Mouse (Mus musculus): ENCODE data around the gene Rnd1. TPM values are rescaled to one million over a fixed set of nuclear protein-coding genes. Genes with fewer than 3 reads are reported as not detected.

Rnd1 gene
- polyA plus RNA-seq, 1 experiment from 2014 or later, result 16.7 TPM

DNA sequence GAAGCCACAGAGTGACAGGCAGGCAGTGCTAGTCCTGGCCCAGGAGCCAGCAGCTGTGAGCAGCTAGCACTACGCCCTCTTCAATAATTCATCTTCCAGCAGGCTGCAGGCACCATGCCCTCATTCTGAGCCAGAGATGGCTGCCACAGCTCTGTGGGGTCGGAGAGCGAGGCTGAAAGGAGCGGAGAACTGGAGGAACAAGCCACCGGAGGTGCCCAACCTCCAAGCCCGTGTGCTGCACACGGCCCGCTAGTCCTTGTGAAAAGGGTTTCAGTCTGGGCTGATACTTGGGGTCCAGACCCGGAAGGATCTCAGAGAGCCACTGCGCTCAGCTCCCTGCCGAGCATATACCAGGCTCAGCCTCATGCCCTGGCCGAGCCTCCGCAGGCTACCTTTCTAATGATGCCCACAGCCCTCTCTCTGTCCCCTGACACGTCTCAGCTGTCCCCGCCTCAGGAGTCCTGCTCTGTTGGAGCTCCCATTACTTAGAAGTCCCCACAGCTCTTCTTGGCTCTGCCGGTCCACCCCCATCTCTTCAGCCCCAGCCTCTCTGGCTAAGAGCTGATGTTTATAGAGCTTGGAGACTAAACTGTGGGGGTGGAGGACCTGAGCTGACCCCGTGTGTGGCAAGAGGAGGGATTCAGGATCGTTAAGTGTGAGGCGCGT lies 48.5 kb downstream of the Rnd1 start:
- WGBS, result 5% methylated on average over 20 of the region's 20 CpGs
- Histone ChIP-seq H3K36me3 (ENCODE audit: control insufficient read depth, insufficient read depth, low read length) (no peaks in the 10 kb centered on the region), H3K27me3 (replicated peaks; ENCODE audit: control insufficient read depth, insufficient read depth, low read length) (peaks cover 4% of the 10 kb centered on the region), H3K9me3 (ENCODE audit: control insufficient read depth, low read length) (no peaks in the 10 kb centered on the region), H3K4me2 (ENCODE audit: low read length) (peak overlapping the region; percentile 53), H3K4me1 (ENCODE audit: control insufficient read depth, insufficient read depth, low read depth, low read length) (peaks cover 38% of the 10 kb centered on the region), H3K27ac (ENCODE audit: low read depth, low read length) (peak overlapping the region; percentile 51), H3K9ac (ENCODE audit: low read depth, low read length) (peak overlapping the region; percentile 61), H3K4me3 (ENCODE audit: low read length) (no peak overlapping the region)
- ATAC-seq, result peak; percentile 26; the same call in 1 of the 2 replicates

DNA sequence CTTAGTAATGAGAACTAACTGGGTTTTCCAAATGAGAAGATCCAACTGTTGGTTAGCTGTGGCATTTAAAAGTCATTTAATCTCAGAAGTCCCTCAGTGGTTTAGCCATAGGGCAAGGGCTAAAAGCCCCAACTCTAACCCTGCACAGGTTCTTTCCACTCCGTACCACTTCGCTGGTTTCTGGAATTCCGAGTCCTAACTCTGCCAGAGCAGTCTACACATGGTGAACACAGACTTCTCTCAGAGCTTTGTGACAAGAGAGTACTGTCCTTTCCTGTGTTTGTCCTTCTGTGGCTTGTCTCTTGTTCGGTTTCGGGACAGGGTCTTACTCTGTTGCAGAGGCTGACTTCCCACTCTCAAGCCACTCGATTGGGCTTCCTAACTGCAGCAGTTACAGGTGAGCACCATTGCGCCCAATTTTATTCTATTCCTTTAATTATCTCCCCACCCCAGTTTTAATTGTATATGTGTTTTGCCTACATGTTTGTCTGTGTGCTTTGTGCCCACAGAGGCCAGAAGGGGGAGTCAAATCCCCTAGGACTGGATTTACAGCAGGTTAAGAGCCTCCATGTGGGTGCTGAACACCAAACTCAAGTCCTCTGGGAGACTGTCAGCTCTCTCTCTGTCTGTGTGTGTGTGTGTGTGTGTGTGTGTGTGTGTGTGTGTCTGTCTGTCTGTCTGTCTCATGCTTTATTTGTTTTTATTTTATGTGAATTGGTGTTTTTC lies 50.6 kb downstream of the Rnd1 start:
- H3K27ac ChIP-seq (ENCODE audit: low read depth, low read length), result no peak overlapping the region

DNA sequence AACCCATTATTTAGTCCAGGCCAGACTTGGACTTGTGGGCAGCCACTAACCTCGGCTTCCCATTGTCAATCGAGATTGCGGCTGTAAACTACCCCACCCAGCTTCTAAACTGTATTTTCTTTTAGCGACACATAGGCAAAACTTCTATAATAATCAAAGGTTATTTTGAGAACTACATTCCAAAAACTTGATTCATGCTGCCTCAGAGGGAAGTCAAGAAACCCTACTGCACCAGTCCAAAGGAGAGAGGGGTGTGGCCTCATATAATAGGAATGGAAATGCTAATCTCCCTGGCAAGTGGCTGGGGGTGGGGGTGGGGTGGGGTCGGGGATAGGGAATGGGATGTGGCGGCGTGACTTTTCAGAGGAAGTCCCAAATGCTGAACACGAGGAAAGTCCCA lies 51.2 kb downstream of the Rnd1 start:
- no peak overlapping the region for H3K27ac ChIP-seq (ENCODE audit: low read depth, low read length)
- H3K4me1 ChIP-seq (ENCODE audit: control insufficient read depth, insufficient read depth, low read depth, low read length), result peaks cover 18% of the 10 kb centered on the region
- ATAC-seq, result no peak
- no peak overlapping the region for H3K9ac ChIP-seq (ENCODE audit: low read depth, low read length)
- peaks cover 4% of the 10 kb centered on the region for H3K27me3 ChIP-seq (replicated peaks; ENCODE audit: control insufficient read depth, insufficient read depth, low read length)
- H3K4me2 ChIP-seq (ENCODE audit: low read length), result no peak overlapping the region
- no peak overlapping the region for H3K4me3 ChIP-seq (ENCODE audit: low read length)
- no peaks in the 10 kb centered on the region for H3K9me3 ChIP-seq (ENCODE audit: control insufficient read depth, low read length)
- 21% methylated on average over 8 of the region's 8 CpGs for WGBS
- no peaks in the 10 kb centered on the region for H3K36me3 ChIP-seq (ENCODE audit: control insufficient read depth, insufficient read depth, low read length)

More for the DNA sequence above, 50.6 kb downstream of the Rnd1 start:
- Histone ChIP-seq H3K4me1 (ENCODE audit: control insufficient read depth, insufficient read depth, low read depth, low read length) (peaks cover 24% of the 10 kb centered on the region), H3K9me3 (ENCODE audit: control insufficient read depth, low read length) (no peaks in the 10 kb centered on the region), H3K4me2 (ENCODE audit: low read length) (no peak overlapping the region), H3K36me3 (ENCODE audit: control insufficient read depth, insufficient read depth, low read length) (no peaks in the 10 kb centered on the region), H3K4me3 (ENCODE audit: low read length) (no peak overlapping the region), H3K9ac (ENCODE audit: low read depth, low read length) (no peak overlapping the region), H3K27me3 (replicated peaks; ENCODE audit: control insufficient read depth, insufficient read depth, low read length) (peaks cover 4% of the 10 kb centered on the region)
- no peak for ATAC-seq
- 81% methylated on average over 7 of the region's 7 CpGs for WGBS

DNA sequence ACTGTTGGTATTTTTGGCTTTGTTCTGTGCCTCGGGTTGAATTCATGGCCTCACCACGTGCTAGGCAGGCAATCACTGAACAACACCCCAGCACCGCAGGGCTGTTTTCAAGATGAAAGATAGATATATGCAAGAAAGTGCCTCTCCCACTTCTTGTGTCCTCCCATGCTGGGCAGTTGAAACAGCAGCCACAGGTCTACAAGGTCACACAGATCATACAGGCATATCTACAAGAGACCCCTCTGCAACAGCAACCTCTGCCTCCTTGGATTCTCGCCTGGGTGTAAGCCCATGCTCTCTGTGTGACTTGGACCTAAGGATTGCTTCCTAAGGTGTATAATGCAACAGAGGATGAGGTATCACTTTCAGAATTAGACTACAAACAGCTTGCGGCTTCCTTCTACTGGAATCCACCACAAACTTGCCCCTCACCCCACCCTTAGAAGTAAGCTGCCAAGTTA lies 53.9 kb downstream of the Rnd1 start:
- H3K4me1 ChIP-seq (ENCODE audit: control insufficient read depth, insufficient read depth, low read depth, low read length), result peaks cover 6% of the 10 kb centered on the region
- H3K27ac ChIP-seq (ENCODE audit: low read depth, low read length), result no peak overlapping the region
- no peak overlapping the region for H3K4me3 ChIP-seq (ENCODE audit: low read length)
- no peaks in the 10 kb centered on the region for H3K27me3 ChIP-seq (replicated peaks; ENCODE audit: control insufficient read depth, insufficient read depth, low read length)
- ATAC-seq, result no peak
- H3K36me3 ChIP-seq (ENCODE audit: control insufficient read depth, insufficient read depth, low read length), result no peaks in the 10 kb centered on the region
- no peak overlapping the region for H3K4me2 ChIP-seq (ENCODE audit: low read length)
- no peaks in the 10 kb centered on the region for H3K9me3 ChIP-seq (ENCODE audit: control insufficient read depth, low read length)
- H3K9ac ChIP-seq (ENCODE audit: low read depth, low read length), result no peak overlapping the region
- 55% methylated on average over 5 of the region's 5 CpGs for WGBS

DNA sequence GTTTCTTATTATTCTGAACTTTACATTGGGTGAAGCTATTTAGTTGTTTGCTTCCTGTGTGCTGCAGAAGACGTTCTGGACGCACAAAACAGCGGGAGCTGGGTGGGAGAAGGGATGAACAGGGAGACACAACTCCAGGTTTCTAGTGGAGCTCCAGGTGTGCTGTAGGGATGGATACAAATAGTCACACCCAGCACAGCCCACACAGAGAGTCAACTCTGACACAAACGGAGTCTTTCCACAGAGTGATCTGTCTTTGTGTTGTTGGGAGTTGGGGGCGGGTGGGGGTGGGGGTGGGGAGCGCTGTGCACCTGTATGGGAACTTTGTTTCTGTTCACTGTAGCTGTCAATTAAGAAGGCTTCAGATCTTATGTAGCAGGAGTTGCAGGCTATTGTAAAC lies 54.5 kb downstream of the Rnd1 start:
- Histone ChIP-seq H3K4me3 (ENCODE audit: low read length) (no peak overlapping the region), H3K27ac (ENCODE audit: low read depth, low read length) (no peak overlapping the region), H3K36me3 (ENCODE audit: control insufficient read depth, insufficient read depth, low read length) (no peaks in the 10 kb centered on the region), H3K4me2 (ENCODE audit: low read length) (no peak overlapping the region), H3K4me1 (ENCODE audit: control insufficient read depth, insufficient read depth, low read depth, low read length) (peaks cover 2% of the 10 kb centered on the region), H3K9ac (ENCODE audit: low read depth, low read length) (no peak overlapping the region), H3K27me3 (replicated peaks; ENCODE audit: control insufficient read depth, insufficient read depth, low read length) (no peaks in the 10 kb centered on the region), H3K9me3 (ENCODE audit: control insufficient read depth, low read length) (no peaks in the 10 kb centered on the region)
- 21% methylated on average over 6 of the region's 6 CpGs for WGBS
- ATAC-seq, result no peak

DNA sequence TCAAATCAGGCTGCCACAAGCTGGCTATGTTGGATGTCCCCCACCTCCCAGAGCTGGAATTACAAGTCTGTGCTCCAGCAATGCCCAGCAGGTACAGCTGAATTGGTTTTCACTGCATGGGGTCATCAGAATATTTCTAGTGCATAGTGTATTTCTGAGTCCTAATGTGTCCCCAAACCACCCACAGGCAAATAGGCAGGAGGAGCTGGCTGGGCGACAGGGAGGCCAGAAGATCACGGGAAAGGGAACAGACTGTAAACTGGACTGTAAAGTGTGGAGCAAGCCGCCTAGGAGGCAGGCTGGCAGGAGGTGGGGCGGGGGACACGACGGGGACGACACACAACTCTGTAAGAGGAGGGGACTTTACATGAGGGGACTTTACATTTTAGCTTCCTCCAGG lies 55.1 kb downstream of the Rnd1 start:
- Histone ChIP-seq H3K27ac (ENCODE audit: low read depth, low read length) (no peak overlapping the region), H3K27me3 (replicated peaks; ENCODE audit: control insufficient read depth, insufficient read depth, low read length) (no peaks in the 10 kb centered on the region), H3K36me3 (ENCODE audit: control insufficient read depth, insufficient read depth, low read length) (no peaks in the 10 kb centered on the region), H3K9ac (ENCODE audit: low read depth, low read length) (peak overlapping the region; percentile 18; the same call in 1 of the 2 replicates), H3K4me1 (ENCODE audit: control insufficient read depth, insufficient read depth, low read depth, low read length) (peaks cover 2% of the 10 kb centered on the region), H3K9me3 (ENCODE audit: control insufficient read depth, low read length) (no peaks in the 10 kb centered on the region), H3K4me3 (ENCODE audit: low read length) (no peak overlapping the region), H3K4me2 (ENCODE audit: low read length) (no peak overlapping the region)
- no peak for ATAC-seq
- 10% methylated on average over 7 of the region's 7 CpGs for WGBS

DNA sequence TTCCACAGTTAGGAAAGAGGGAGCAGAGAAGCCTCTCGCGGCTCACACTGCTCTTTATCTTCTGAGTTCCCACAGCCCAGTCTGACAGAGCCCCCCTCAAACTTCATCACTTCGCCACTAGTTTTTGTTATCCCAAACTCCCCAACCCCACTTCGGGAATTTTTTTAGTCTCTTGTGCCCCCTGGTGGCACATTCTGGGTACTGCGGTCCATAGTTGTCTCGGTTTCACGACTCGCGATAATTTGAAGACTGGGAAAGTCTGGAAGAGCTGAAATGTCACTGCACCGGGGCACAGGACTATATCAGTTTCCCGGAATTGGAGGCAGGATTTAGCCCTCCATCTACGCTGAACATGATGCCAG lies 60.1 kb downstream of the Rnd1 start:
- Histone ChIP-seq H3K9me3 (ENCODE audit: control insufficient read depth, low read length) (no peaks in the 10 kb centered on the region), H3K4me2 (ENCODE audit: low read length) (peak overlapping the region; percentile 17; the same call in 1 of the 2 replicates), H3K9ac (ENCODE audit: low read depth, low read length) (no peak overlapping the region), H3K27me3 (replicated peaks; ENCODE audit: control insufficient read depth, insufficient read depth, low read length) (no peaks in the 10 kb centered on the region), H3K4me3 (ENCODE audit: low read length) (no peak overlapping the region), H3K4me1 (ENCODE audit: control insufficient read depth, insufficient read depth, low read depth, low read length) (peaks cover 7% of the 10 kb centered on the region), H3K27ac (ENCODE audit: low read depth, low read length) (no peak overlapping the region), H3K36me3 (ENCODE audit: control insufficient read depth, insufficient read depth, low read length) (no peaks in the 10 kb centered on the region)
- whole genome bisulfite sequencing, result under 1% methylated on average over 12 of the region's 12 CpGs
- no peak for ATAC-seq

DNA sequence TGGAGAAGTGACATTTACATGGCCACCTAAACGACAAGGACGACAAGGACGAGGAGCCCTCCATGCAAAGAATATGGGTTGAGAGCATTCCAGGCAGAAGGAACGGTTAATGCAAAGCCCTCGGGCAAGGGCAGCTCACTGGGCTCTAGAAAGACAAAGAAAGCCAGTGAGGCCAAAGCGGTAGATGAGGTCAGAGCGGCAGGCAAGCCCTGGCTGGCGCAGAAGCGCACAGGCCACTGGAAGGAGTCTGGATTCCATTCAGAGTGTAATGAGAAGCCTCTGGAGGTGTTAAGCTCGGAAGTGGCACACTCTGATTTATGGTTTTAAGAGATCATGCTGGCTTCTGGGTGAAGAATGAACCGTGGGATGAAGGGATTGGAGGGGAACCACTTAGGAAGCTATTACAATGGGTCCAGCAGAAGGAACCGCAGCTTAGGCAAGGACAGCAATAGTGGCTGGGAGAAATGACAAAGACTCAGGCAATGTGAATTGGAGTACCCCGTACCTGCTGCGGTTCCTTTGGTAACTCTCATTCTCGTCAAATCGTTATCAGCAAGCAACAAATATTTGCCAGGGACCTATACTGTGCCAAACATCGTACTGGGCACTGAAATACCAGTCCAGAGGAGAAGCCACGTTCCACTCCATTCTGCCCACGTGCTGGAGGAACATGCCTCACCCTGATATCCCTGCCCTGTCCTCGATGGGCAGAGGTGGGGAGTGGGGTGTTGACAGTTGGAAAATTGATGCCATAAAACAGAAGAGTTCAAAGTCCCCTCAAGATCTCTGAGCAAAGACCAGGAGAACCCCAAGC lies 60.7 kb downstream of the Rnd1 start:
- 50% methylated on average over 20 of the region's 20 CpGs for WGBS

DNA sequence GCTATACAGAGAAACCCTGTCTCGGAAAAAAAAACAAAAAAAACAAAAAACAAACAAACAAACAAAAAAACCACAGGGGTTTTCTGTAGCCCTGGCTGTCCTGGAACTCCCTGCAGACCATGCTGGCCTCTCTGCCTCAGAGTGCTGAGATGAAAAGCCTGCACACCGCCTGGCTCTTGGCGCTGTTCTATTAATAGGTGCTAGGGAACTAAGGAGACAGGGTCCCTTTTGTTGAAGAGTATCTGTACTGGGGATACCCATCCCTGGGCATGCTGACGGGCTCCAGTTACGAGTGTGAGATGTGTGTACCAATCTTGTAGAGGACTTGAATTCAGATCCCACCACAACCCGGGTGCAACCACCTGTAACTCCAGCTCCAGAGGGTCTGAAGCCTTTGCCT lies 61.5 kb downstream of the Rnd1 start:
- no peak overlapping the region for H3K4me3 ChIP-seq (ENCODE audit: low read length)
- no peak overlapping the region for H3K9ac ChIP-seq (ENCODE audit: low read depth, low read length)
- no peak for ATAC-seq
- WGBS, result 63% methylated on average over 6 of the region's 6 CpGs
- H3K27ac ChIP-seq (ENCODE audit: low read depth, low read length), result no peak overlapping the region
- no peaks in the 10 kb centered on the region for H3K27me3 ChIP-seq (replicated peaks; ENCODE audit: control insufficient read depth, insufficient read depth, low read length)
- no peaks in the 10 kb centered on the region for H3K9me3 ChIP-seq (ENCODE audit: control insufficient read depth, low read length)
- H3K36me3 ChIP-seq (ENCODE audit: control insufficient read depth, insufficient read depth, low read length), result no peaks in the 10 kb centered on the region
- H3K4me1 ChIP-seq (ENCODE audit: control insufficient read depth, insufficient read depth, low read depth, low read length), result peaks cover 7% of the 10 kb centered on the region
- no peak overlapping the region for H3K4me2 ChIP-seq (ENCODE audit: low read length)

More for the DNA sequence above, 60.7 kb downstream of the Rnd1 start:
- Histone ChIP-seq H3K4me1 (ENCODE audit: control insufficient read depth, insufficient read depth, low read depth, low read length) (peaks cover 7% of the 10 kb centered on the region), H3K4me2 (ENCODE audit: low read length) (peak overlapping the region; percentile 17; the same call in 1 of the 2 replicates), H3K9ac (ENCODE audit: low read depth, low read length) (no peak overlapping the region), H3K27ac (ENCODE audit: low read depth, low read length) (no peak overlapping the region), H3K27me3 (replicated peaks; ENCODE audit: control insufficient read depth, insufficient read depth, low read length) (no peaks in the 10 kb centered on the region), H3K9me3 (ENCODE audit: control insufficient read depth, low read length) (no peaks in the 10 kb centered on the region), H3K36me3 (ENCODE audit: control insufficient read depth, insufficient read depth, low read length) (no peaks in the 10 kb centered on the region), H3K4me3 (ENCODE audit: low read length) (no peak overlapping the region)
- ATAC-seq, result no peak
